Mouse (Mus musculus): Measurements from ENCODE around the gene Snx4.

Gene Snx4

DNA sequence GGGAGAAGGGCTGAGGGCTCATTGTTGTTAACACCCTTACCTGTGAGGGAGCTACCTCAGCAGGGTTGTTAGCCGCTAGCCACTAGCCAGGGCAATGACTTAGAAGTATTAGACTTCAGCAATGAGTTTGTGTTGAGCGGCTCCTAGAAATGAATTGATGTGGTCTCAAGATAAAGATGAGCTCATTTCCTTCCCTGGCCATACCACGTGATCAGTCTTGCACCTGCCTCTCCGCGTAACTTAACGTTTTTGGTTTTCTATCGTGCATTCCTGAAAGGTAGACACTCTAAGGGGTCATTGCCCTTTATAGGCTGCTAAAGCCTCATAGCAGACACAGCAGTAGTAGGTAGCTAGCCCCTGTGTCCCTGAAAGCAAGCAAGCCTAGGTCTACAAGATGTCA is 92.4 kb downstream of the Snx4 start:
- DNase-seq (ENCODE audit: low spot score): no peak

DNA sequence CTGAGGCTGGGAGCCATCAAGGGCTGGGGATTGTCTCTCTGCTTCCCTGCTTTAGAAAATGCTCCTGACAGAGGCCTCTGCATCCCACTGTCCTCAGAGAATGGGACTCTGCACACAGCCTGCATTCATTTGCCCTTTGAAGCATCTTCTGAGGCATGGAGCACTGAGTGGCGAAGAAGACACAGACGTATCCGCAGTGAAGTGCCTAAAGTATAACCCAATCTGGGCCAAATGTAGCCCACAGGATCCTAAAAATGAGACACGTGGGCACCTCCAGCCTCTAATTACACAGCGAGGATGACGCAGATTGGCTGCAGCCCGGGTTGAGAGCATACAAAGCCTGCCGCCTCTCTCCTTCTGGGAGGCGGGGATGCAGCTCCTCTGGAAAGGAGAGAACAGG is 93.1 kb downstream of the Snx4 start:
- DNase-seq (ENCODE audit: low spot score): no peak

DNA sequence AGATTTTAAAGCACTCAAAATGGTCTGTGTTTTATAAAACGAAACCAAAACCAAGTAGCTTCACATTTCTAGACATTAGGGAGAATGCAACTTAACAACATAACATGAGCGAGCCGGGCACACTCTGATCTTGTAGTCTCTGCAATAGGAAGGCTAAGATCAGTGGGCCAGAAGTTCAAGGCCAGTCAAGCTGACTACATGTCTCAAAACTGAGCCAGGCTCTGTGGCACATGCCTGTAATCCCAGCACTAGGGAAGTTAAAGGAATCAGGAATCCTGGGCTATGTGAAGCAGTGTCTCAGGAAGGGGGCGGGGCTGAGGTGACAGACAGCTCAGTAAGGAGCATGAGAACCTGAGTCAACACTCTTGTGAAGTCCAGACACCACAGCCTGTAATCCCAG is 93.6 kb downstream of the Snx4 start:
- DNase-seq (ENCODE audit: low spot score): no peak

DNA sequence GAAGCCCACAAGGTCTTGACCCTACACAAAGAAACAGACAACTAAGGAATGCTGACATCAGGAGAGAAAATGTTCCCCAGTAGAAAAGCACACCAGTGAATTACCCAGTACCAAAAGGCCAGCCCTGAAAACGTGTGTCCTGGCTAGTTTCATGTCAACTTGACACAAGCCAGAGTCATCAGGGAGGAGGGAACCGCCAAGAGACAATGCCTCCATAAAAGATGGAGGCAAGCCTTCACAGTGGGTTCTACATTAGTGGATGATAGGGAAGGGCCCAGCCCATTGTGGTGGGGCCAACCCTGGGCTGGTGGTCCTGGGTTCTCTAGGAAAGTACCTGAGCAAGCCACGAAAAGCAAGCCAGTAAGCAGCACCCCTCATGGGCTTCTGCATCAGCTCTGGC is 95.1 kb downstream of the Snx4 start:
- no peak for DNase-seq (ENCODE audit: low spot score)

DNA sequence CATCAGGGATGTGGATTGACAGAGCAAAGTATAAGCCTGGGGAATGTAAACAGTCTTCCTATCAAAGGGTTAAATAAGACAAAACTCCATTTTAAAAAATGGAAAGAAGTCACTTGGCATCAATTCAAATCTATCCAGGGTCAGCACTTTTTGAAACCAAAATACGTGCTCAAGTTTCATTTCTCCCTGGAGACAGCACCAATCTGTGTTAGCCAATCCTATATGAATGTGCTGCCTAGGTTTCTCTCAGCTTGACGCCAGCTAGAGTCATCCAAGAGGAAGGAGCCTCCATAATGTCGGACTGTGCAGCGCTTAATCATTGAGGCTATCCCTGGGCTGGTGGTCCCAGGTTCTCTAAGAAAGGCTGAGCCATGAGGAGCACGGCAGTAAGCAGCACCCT is 95.9 kb downstream of the Snx4 start:
- DNase-seq (ENCODE audit: low spot score): no peak

All from ovary, postnatal 14 days (tissue).